Mouse (Mus musculus) monocyte, adult 5-6 weeks (primary cell): ENCODE measurements around the gene Cda. TPM values are rescaled to one million over a fixed set of nuclear protein-coding genes. Genes with fewer than 3 reads are reported as not detected.
A peak's percentile ranks its signal among the peaks of the same experiment; 100 is the strongest.

Source experiments
- ATAC-seq: fragments of 153-309, 156-312 bp; replicated peaks from 2 replicates; pipeline ENCODE4 v1.8.0; 2017; ENCODE audit warnings: mild to moderate bottlenecking; ENCODE audit not compliant: low TSS enrichment, insufficient number of reproducible peaks, severe bottlenecking, poor library complexity, low FRiP score
- total RNA-seq: library from RNA; stranded (forward); fragments of 200-1000, 200-491, 200-594 nt; gene quantifications from 3 replicates; pipeline ENCODE4 v1.2.3, GENCODE M21; 2017

The Cda gene
- total RNA-seq, 1 experiment from 2014 or later = not detected

GRCm38 (mm10) chr4:138318509-138319266 is 49.1 kb downstream of the Cda start:
- ATAC-seq = peak; percentile 53; the same call in 1 of the 2 replicates

GRCm38 (mm10) chr4:138316369-138316768 is 51.4 kb downstream of the Cda start:
- ATAC-seq = no peak

DNA sequence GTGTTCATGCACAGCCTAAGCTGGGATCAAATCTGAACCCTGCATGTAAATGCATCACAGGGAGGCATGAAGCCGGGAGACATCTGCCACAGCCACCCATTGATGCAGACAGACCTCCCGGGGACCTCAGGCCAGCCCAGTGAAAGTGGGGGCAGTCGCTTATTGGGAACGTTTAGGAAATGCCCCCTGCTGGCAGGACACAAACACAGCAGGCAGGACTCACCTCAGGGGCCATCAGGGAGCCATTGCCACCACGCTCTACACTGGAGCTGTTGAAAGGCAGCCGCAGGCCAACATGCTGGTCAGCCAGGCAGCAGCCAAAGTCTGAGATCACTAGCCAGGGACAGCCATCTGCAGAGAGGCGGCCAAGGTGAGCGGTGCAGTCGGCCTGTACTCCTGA is 52.0 kb downstream of the Cda start:
- no peak for ATAC-seq

GRCm38 (mm10) chr4:138313795-138314194 is 54.0 kb downstream of the Cda start:
- ATAC-seq = no peak

GRCm38 (mm10) chr4:138313021-138313420 is 54.8 kb downstream of the Cda start:
- ATAC-seq = no peak

GRCm38 (mm10) chr4:138312105-138312504 is 55.7 kb downstream of the Cda start:
- ATAC-seq = no peak

DNA sequence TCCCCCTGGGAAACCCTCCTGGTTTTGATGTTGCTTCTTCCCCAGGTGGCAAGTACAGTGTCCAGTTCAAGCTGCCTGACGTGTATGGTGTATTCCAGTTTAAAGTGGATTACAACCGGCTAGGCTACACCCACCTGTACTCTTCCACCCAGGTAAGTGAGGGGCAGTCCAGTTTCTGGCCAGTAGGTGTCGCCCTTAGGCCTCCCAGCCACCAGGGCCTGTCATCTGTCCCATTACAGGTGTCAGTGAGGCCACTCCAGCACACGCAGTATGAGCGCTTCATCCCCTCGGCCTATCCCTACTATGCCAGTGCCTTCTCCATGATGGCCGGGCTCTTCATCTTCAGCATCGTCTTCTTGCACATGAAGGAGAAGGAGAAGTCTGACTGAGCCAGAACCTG is 56.2 kb downstream of the Cda start:
- 0 out of 2 replicates have a peak, but pooled peaks have one; percentile 36 for ATAC-seq

- ATAC-seq = no peak
Observed at GRCm38 (mm10) chr4:138310311-138310910, 57.4 kb downstream of the Cda start.

DNA sequence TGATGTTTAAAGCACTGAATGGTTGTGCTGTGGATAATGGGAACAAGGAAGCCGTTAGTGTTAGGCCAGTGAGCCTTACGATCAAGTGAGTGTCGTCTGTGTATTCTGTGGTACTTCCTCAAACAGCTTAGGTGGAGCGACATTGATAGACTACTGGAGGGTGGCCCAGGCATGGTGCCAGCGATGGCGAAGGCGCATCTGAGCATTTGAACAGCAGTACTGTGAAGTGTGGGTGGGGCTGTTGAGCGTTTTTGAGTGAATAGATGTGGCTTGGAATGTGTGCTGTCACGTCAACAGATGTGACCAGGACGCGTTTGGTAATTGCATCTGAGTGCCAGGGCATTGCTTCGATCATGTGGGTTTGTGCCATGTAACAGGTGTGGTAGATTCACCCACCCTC is 60.1 kb downstream of the Cda start:
- no peak for ATAC-seq

GRCm38 (mm10) chr4:138307025-138307424 is 60.8 kb downstream of the Cda start:
- no peak for ATAC-seq

- peak; percentile 94 for ATAC-seq
Observed at GRCm38 (mm10) chr4:138304340-138305104, 63.3 kb downstream of the Cda start, which contains the start of gene Ddost. Ddost (plus strand) TSS chr4:138304730.

- no peak for ATAC-seq
Observed at GRCm38 (mm10) chr4:138303742-138304141, 64.0 kb downstream of the Cda start.

DNA sequence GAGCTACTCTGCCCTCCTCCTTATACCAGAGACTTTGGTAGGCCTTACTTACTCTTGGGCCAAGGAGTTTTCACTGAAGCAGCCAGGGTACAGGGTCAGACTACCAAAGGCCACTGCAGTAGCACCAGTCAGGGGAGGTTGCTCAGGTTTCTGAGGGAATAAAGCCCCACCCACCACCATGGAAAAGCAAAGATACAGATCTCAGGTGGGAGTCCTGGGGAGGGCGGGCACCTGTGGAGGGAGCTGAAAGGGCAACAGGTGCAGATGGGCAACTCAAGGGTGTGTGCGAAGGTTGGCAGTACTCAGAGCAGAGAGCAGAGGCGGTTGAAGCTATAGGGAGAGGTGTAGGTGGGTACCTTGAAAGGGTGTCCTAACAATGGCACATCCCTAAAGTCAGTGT is 64.8 kb downstream of the Cda start:
- no peak for ATAC-seq

DNA sequence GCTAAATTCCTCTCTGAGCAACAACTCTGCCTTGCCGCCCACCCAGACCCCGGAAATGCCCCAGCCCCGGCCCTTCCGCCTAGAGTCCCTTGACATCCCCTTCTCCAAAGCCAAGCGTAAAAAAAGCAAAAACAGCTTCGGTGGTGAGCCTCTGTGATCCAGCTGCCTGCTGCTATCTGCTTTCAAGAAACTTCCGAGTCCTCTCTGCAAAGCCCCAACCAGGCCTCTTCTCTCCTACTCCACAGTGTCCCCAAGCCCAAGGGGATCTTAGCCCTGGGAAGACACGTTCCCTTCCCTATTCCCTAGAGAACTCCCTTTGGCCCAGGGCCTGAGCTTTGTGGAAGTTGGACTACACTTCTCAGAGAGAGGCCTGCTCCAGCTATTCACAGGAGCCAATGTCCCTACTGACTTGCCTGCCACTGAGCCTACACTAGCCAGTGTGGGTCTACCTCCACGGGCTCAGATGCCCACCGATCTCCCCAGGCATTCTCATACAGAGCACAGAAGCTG is 66.5 kb downstream of the Cda start:
- no peak for ATAC-seq

GRCm38 (mm10) chr4:138293949-138294550 is 73.7 kb downstream of the Cda start:
- ATAC-seq = no peak

DNA sequence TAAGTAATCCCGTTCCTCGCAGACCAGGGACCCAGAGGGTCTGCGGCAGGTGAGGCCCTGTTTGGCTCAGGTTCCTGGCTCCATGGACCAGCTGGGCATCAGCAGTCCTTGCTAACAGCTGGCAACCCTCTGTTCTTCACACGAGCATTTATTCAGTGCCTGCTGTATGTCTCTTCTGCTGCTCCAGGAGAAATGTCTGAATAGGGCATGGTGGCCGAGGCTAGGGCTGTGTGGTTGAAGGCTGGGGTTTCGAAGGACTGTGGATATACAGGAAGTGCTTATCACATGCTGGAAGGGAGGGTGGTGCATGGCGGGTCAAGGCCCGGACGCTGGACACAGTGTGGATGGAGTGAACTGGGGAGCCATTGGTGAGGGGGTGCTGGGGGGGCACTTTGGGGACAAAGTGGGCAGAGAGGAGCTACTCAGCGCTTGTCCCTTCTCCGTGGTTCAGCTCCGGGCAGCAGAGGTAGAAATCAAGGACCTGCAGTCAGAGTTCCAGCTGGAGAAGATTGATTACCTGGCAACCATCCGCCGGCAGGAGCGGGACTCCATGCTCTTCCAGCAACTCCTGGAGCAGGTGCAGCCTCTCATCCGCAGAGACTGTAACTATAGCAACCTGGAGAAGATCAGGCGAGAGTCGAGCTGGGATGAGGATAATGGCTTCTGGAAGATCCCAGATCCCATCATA is 74.4 kb downstream of the Cda start:
- no peak for ATAC-seq

DNA sequence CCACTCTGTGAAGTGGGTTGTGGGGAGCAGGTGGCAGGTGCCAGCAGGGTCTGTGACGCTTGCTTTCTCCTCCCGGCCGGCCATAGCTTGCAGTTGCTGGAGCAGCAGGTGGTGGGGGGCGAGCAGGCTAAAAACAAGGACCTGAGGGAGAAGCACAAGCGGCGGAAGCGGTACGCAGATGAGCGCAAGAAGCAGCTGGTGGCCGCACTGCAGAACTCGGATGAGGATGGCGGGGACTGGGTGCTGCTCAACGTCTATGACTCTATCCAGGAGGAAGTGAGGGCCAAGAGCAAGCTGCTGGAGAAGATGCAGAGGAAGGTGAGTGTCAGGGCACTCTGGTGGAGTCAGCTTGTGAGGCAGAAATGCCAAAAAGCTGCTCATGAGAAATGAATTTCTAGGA is 75.8 kb downstream of the Cda start:
- no peak for ATAC-seq

GRCm38 (mm10) chr4:138288691-138289090 is 79.1 kb downstream of the Cda start:
- peak; percentile 40; the same call in 1 of the 2 replicates for ATAC-seq
